Mouse (Mus musculus): ENCODE results near the gene Dpm3. TPM values are rescaled to one million over a fixed set of nuclear protein-coding genes. Genes with fewer than 3 reads are reported as not detected.
A peak's percentile ranks its signal among the peaks of the same experiment; 100 is the strongest.

Dpm3 gene
- total RNA-seq, 1 experiment from 2014 or later = 25.7 TPM

- ATAC-seq (ENCODE audit: extremely low read depth, insufficient number of reproducible peaks, low FRiP score, poor library complexity, severe bottlenecking) = no peak
These were observed 29.9 kb upstream of the Dpm3 start for GRCm38 (mm10) chr3:89229276-89229675.

- no peak for ATAC-seq (ENCODE audit: extremely low read depth, insufficient number of reproducible peaks, low FRiP score, poor library complexity, severe bottlenecking)
These were observed 28.6 kb upstream of the Dpm3 start for GRCm38 (mm10) chr3:89230561-89230960.

GRCm38 (mm10) chr3:89231345-89231744 lies 27.8 kb upstream of the Dpm3 start:
- no peak for ATAC-seq (ENCODE audit: extremely low read depth, insufficient number of reproducible peaks, low FRiP score, poor library complexity, severe bottlenecking)

DNA sequence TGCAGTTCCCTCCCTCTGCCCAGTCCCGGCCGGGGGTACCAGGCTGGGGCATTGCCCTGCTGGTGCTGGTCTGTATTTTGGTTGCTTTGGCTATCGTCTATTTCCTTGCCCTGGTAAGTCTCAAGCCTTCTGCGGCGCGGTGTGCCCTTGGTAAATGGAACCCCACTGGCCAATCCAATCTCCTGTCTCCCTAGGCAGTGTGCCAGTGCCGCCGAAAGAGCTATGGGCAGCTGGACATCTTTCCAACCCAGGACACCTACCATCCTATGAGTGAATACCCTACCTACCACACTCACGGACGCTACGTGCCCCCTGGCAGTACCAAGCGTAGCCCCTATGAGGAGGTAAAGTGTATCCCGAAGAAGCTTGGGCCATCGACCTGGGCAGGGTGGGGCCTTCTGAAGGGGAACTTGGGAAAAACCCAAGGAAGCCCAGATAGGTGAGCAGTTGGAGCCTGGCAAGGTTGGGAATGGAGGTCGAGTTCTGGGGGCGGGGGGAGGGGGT lies 27.3 kb upstream of the Dpm3 start:
- ATAC-seq (ENCODE audit: extremely low read depth, insufficient number of reproducible peaks, low FRiP score, poor library complexity, severe bottlenecking) = no peak

- no peak for ATAC-seq (ENCODE audit: extremely low read depth, insufficient number of reproducible peaks, low FRiP score, poor library complexity, severe bottlenecking)
These were observed 26.5 kb upstream of the Dpm3 start for GRCm38 (mm10) chr3:89232614-89233013.

DNA sequence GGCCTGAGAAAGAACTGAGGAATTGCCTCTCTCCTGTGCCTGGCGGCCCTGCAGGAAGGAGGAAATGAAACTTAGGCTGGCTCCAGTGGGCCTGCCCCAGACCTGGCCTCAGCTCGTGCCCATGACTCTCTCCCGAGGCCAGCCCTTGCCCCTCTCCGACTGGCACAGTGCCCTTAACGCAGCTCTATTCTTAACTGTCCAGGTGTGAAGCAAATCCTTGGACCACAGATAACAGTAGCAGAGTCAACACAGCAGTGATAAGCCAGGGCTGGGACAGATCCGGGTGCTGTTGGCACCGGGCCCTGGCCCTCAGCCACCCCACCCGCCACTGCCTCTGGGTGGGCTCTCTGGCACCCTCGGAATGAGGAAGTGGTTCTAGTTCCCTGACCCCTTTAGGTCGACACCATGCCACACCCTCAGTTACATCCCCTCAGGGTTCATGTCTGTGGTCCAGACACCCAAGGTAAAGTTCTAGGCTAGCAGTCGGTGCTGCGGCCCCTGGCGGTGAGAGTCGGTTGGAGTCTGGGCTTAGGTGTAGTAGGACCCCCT lies 25.5 kb upstream of the Dpm3 start:
- ATAC-seq (ENCODE audit: extremely low read depth, insufficient number of reproducible peaks, low FRiP score, poor library complexity, severe bottlenecking) = peak; percentile 45

- no peak for ATAC-seq (ENCODE audit: extremely low read depth, insufficient number of reproducible peaks, low FRiP score, poor library complexity, severe bottlenecking)
These were observed 22.6 kb upstream of the Dpm3 start for GRCm38 (mm10) chr3:89236516-89236915.

GRCm38 (mm10) chr3:89237682-89238081 lies 21.5 kb upstream of the Dpm3 start:
- ATAC-seq (ENCODE audit: extremely low read depth, insufficient number of reproducible peaks, low FRiP score, poor library complexity, severe bottlenecking) = no peak

DNA sequence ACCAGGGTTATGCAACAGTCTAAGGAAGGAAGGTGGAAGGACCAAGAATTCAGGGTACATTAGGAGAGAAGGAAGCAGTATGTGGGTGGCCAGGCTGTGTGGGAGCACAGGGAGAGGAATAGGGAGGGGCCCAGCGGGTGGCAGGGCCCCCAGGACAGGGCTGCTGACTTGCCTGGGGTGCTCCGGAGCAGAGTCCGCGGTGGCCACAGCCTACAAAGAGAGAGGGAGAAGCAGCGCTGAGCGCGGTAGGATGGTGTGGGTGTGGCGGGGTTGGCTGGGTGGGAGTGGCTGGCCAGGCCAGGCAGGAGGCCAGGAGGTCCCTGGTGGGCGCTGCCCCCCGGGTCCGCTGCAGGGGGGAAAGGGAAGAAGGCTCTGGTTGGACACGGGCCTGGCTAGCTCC lies 20.7 kb upstream of the Dpm3 start:
- no peak for ATAC-seq (ENCODE audit: extremely low read depth, insufficient number of reproducible peaks, low FRiP score, poor library complexity, severe bottlenecking)

DNA sequence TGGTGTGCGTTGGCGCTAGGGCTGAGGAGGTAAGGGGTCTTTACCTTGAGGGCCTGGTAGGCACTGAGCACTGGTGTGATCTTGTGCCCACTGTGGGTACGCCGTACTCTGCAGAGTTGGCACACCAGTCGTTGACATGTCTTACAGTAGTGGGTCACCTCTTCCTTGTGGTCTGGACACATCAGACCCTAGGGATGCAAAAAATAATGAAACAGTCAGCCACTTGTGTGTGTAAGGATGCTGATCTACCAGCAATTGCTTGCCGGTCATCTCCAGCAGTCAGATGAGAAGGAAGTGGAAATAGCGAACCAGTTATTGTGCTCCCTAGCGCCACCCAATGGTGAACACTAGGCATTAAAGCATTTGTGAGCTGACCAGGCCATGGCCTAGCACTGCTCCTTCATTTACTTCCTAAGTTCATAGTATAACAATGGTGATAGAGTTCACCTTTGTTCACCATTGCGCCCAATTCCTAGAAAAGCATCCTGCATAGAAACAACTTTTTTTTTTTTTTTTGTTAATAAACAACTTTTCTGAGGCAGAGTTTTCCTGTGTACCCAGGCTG lies 16.7 kb upstream of the Dpm3 start:
- peak; percentile 37 for ATAC-seq (ENCODE audit: extremely low read depth, insufficient number of reproducible peaks, low FRiP score, poor library complexity, severe bottlenecking)

GRCm38 (mm10) chr3:89243609-89244008 lies 15.5 kb upstream of the Dpm3 start:
- ATAC-seq (ENCODE audit: extremely low read depth, insufficient number of reproducible peaks, low FRiP score, poor library complexity, severe bottlenecking) = peak; percentile 68

DNA sequence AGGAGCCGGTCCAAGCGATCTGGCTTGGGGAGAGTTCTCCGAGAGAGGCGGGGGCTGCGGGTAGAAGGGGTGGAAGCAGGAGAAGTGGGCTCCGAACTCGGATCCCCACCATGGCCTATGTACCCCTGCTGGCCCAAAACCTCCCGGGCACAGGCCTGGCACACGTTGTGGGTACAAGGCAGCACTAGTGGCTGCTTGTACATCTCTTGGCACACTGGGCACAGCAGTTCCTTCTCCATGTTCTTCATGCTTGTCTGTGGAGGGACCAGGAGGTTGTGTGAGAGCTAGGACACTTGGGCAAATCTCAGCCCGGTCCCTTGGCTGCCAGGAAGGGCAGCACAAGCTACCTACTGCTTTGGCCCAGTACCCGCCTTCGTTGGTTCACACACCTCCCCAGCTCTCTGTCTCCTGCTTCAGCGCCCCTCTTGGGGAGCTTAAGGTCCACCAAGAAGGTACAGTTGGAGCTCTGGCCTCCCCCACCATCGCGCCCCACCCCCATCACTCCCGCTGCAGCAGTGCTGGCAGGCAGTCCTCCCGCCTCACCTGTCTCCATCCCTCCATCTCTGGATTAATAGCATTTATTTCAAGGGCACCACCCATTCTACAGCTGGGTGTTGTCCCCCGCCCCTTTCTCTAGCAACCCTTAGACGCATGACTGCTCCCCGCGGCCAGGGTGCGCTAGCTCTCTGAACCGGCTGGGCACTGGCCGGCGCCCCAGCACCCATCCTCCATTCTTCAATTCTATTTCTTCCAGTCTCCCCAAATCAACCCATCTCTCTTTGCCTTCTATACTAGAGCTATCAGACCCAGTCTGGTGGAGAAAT lies 14.8 kb upstream of the Dpm3 start:
- 0 out of 2 replicates have a peak, but pooled peaks have one; percentile 13 for ATAC-seq (ENCODE audit: extremely low read depth, insufficient number of reproducible peaks, low FRiP score, poor library complexity, severe bottlenecking)

DNA sequence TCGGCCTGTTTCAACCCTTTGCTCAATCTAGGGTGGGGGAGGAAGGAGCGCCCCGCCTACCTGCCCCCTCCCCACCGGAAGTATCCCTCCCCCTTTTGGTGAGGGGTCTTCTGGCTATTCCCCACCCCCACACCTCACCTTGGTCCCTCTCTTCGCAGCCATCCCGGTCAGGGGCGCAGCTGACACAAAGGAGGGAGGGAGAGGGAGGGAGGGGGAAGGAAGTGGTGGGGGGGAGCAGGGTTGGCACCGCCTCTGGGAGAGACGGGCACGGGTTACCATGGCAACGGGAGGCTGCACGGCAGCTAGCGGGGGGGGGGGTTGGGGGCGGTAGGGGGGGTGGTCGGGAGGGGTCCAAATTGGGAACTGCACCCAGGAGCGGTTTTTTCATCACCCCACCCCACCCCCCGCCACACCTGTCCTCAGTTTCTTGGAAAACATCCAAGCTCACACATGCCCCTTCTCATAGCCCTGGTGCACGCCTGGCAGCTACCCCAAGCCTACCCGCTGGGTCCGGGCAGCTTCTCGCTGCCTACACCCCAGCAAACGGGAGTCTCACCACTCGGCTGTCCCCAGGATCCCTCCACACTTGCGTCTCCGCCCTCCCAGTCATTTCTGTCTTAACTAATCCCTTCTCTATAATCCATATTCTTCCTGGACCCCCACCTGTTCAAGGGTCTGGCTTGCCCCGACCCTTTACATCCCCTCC lies 14.0 kb upstream of the Dpm3 start:
- ATAC-seq (ENCODE audit: extremely low read depth, insufficient number of reproducible peaks, low FRiP score, poor library complexity, severe bottlenecking) = no peak

GRCm38 (mm10) chr3:89245688-89246171 lies 13.4 kb upstream of the Dpm3 start, which contains the start of gene Krtcap2:
Gene Krtcap2, plus strand, starts transcription at chr3:89245966.
- ATAC-seq (ENCODE audit: extremely low read depth, insufficient number of reproducible peaks, low FRiP score, poor library complexity, severe bottlenecking) = no peak

GRCm38 (mm10) chr3:89246261-89247100 lies 12.7 kb upstream of the Dpm3 start, which contains the start of gene Trim46:
Gene Trim46, minus strand, starts transcription at chr3:89246309.
- peak; percentile 73 for ATAC-seq (ENCODE audit: extremely low read depth, insufficient number of reproducible peaks, low FRiP score, poor library complexity, severe bottlenecking)

GRCm38 (mm10) chr3:89247466-89247865 lies 11.7 kb upstream of the Dpm3 start:
- no peak for ATAC-seq (ENCODE audit: extremely low read depth, insufficient number of reproducible peaks, low FRiP score, poor library complexity, severe bottlenecking)

DNA sequence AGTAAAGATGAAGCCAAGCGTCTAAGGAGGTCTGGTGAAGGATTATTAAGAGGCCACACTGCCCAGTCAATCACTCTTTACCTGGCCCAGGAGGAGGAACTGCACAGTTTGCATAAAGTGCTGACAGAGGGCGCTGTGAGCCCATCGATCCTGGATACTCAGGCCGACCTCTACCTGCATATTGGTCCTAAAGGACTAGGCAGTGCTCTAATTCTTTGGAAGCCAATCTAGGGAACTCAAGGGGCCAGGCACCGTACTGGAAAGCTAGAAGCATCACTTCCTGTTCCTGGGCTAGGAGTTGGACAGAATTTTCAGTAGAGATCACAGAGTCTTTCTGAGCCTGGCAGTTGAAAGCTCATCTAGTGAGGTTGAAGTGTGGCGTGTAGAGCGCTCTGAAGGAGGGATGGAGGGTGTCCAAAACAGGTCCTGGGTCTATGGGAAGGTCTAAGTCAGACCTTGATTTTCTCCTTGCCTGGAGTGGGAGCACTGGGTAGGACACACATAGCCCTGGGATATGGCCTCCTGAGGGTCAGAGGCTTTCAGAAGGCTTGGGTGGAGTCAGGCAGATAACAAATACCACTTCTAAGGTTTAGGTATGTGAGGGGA lies 8.6 kb upstream of the Dpm3 start:
- ATAC-seq (ENCODE audit: extremely low read depth, insufficient number of reproducible peaks, low FRiP score, poor library complexity, severe bottlenecking) = peak; percentile 38

DNA sequence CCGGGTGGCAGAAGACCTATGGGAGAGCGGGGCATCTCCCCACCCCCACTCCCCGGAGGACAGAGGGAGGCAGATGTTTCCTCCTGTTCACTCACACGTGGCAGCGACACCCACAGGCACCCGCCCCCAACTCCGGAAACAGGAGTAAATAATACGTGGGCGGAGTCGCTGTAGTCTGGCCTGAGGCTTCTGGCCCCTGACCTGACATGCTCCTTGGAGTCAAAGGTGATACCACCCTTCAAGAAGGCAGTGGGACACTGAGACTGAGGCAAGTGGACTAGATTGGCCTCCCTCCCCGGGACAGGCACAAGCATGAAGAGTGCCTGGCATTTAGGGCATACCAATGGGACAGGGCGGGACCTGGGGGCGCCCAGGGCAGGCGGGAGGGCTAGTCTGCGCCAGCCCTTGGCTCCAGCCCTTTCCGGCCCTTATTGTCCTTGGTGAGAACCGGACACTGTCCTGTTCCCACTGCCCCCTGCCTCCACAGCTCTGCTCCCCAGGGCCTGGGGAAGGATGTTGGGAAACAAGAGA lies 7.7 kb upstream of the Dpm3 start:
- peak; percentile 76 for ATAC-seq (ENCODE audit: extremely low read depth, insufficient number of reproducible peaks, low FRiP score, poor library complexity, severe bottlenecking)
